In genomic region chr16:93367995-93368394, GRCm38 (mm10) we compare ENCODE assay signal across 17 mouse cellular contexts.
DNase-seq lines count a peak whose midpoint lies in the region; ATAC-seq lines count a peak whose summit lies in the region.
"Had no signal": no experiment of that assay in that cellular context is flagged by ENCODE, and none has a peak within 500 bp of the region (broad histone marks: within the 10 kb centered on the region; RNA-seq: fewer than 3 reads in every experiment).

No protein-coding gene starts in this region.

- no peak overlapping the region for H3K9ac ChIP-seq in embryonic facial prominence, embryonic 12.5 days
- H3K9ac ChIP-seq in neural tube, embryonic 13.5 days, result no peak overlapping the region
- H3K9ac ChIP-seq in neural tube, embryonic 15.5 days (replicated peaks), result no peak overlapping the region
- H3K9ac ChIP-seq in stomach, embryonic 16.5 days (ENCODE audit: low read length), result no peak overlapping the region
- H3K9ac ChIP-seq: forebrain, postnatal 0 days; hindbrain, embryonic 13.5 days; limb, embryonic 12.5 days had no signal

- H3K27me3 ChIP-seq in embryonic facial prominence, embryonic 12.5 days, result no peaks in the 10 kb centered on the region
- no peaks in the 10 kb centered on the region; the same call in 1 of the 2 replicates for H3K27me3 ChIP-seq in embryonic facial prominence, embryonic 10.5 days (replicated peaks; ENCODE audit: low read depth, poor library complexity, severe bottlenecking)
- no peaks in the 10 kb centered on the region for H3K27me3 ChIP-seq in neural tube, embryonic 13.5 days
- H3K27me3 ChIP-seq in neural tube, embryonic 15.5 days (replicated peaks), result no peaks in the 10 kb centered on the region
- no peaks in the 10 kb centered on the region for H3K27me3 ChIP-seq in stomach, embryonic 16.5 days (ENCODE audit: control insufficient read depth, insufficient read depth, low read length)
- H3K27me3 ChIP-seq in heart, embryonic 10.5 days (ENCODE audit: insufficient read depth, poor library complexity, severe bottlenecking), result peaks cover 16% of the 10 kb centered on the region; the same call in 1 of the 2 replicates

- peak overlapping the region; percentile 77; the same call in 1 of the 2 replicates for H3K27ac ChIP-seq in embryonic facial prominence, embryonic 12.5 days
- no peak overlapping the region for H3K27ac ChIP-seq in embryonic facial prominence, embryonic 10.5 days (replicated peaks)
- 0 out of 2 replicates have a peak overlapping the region, but pooled peaks have one; percentile 24 for H3K27ac ChIP-seq in neural tube, embryonic 13.5 days (replicated peaks)
- H3K27ac ChIP-seq in neural tube, embryonic 15.5 days (replicated peaks), result no peak overlapping the region
- peak overlapping the region; percentile 54; the same call in 1 of the 2 replicates for H3K27ac ChIP-seq in stomach, embryonic 16.5 days (ENCODE audit: low read length)
- H3K27ac ChIP-seq in heart, embryonic 10.5 days, result no peak overlapping the region

- peaks cover 23% of the 10 kb centered on the region for H3K4me1 ChIP-seq in embryonic facial prominence, embryonic 12.5 days
- H3K4me1 ChIP-seq in embryonic facial prominence, embryonic 10.5 days, result peaks cover 12% of the 10 kb centered on the region
- H3K4me1 ChIP-seq in neural tube, embryonic 13.5 days (replicated peaks), result peaks cover 26% of the 10 kb centered on the region
- H3K4me1 ChIP-seq in neural tube, embryonic 15.5 days, result peaks cover 8% of the 10 kb centered on the region
- peaks cover 8% of the 10 kb centered on the region; the same call in 1 of the 2 replicates for H3K4me1 ChIP-seq in stomach, embryonic 16.5 days (ENCODE audit: control insufficient read depth, insufficient read depth, low read length)
- H3K4me1 ChIP-seq in heart, embryonic 10.5 days, result peaks cover 32% of the 10 kb centered on the region

- H3K9me3 ChIP-seq in embryonic facial prominence, embryonic 12.5 days, result no peaks in the 10 kb centered on the region
- no peaks in the 10 kb centered on the region for H3K9me3 ChIP-seq in embryonic facial prominence, embryonic 10.5 days
- H3K9me3 ChIP-seq in neural tube, embryonic 13.5 days, result no peaks in the 10 kb centered on the region
- H3K9me3 ChIP-seq in neural tube, embryonic 15.5 days (replicated peaks), result no peaks in the 10 kb centered on the region
- no peaks in the 10 kb centered on the region for H3K9me3 ChIP-seq in stomach, embryonic 16.5 days (replicated peaks; ENCODE audit: control insufficient read depth, low read length)
- no peaks in the 10 kb centered on the region for H3K9me3 ChIP-seq in heart, embryonic 10.5 days
- H3K9me3 ChIP-seq: hindbrain, embryonic 13.5 days; limb, embryonic 12.5 days had no signal

- DNase-seq in embryonic facial prominence, embryonic 10.5 days (ENCODE audit: low spot score), result no peak
- peak; percentile 79 for DNase-seq in kidney, adult 9 months
- no peak for DNase-seq in heart, embryonic 10.5 days (ENCODE audit: low spot score)
- no peak for DNase-seq in spleen, postnatal 10 days (ENCODE audit: low spot score in 2 of 2)
- DNase-seq: cerebellum, postnatal 14 days; embryo, embryonic 11 days; forebrain, postnatal 0 days; heart, adult 18-20 months; lung, adult 2 months; lung, postnatal 36 days; right cerebral cortex, postnatal 4 days had no signal

- no peaks in the 10 kb centered on the region for H3K36me3 ChIP-seq in embryonic facial prominence, embryonic 12.5 days
- no peaks in the 10 kb centered on the region for H3K36me3 ChIP-seq in embryonic facial prominence, embryonic 10.5 days (replicated peaks)
- H3K36me3 ChIP-seq in neural tube, embryonic 13.5 days, result no peaks in the 10 kb centered on the region
- H3K36me3 ChIP-seq in neural tube, embryonic 15.5 days, result no peaks in the 10 kb centered on the region
- H3K36me3 ChIP-seq in stomach, embryonic 16.5 days (ENCODE audit: control insufficient read depth, insufficient read depth, low read length), result no peaks in the 10 kb centered on the region
- no peaks in the 10 kb centered on the region for H3K36me3 ChIP-seq in heart, embryonic 10.5 days
- H3K36me3 ChIP-seq: hindbrain, embryonic 13.5 days; limb, embryonic 12.5 days had no signal

- H3K4me2 ChIP-seq in embryonic facial prominence, embryonic 12.5 days (replicated peaks), result no peak overlapping the region
- no peak overlapping the region for H3K4me2 ChIP-seq in neural tube, embryonic 13.5 days
- no peak overlapping the region for H3K4me2 ChIP-seq in neural tube, embryonic 15.5 days
- H3K4me2 ChIP-seq in stomach, embryonic 16.5 days (ENCODE audit: low read depth, low read length), result no peak overlapping the region
- H3K4me2 ChIP-seq: hindbrain, embryonic 13.5 days; limb, embryonic 12.5 days had no signal

- ATAC-seq in embryonic facial prominence, embryonic 12.5 days (ENCODE audit: insufficient number of reproducible peaks, insufficient read depth, low FRiP score, low TSS enrichment), result no peak
- ATAC-seq in neural tube, embryonic 13.5 days (ENCODE audit: low read depth), result no peak
- no peak for ATAC-seq in neural tube, embryonic 15.5 days (ENCODE audit: low FRiP score)
- ATAC-seq in stomach, embryonic 16.5 days (ENCODE audit: insufficient read depth, low FRiP score), result no peak
- ATAC-seq: forebrain, postnatal 0 days had no signal

- WGBS in embryonic facial prominence, embryonic 12.5 days, result 84% methylated on average over 6 of the region's 6 CpGs
- WGBS in embryonic facial prominence, embryonic 10.5 days, result 93% methylated on average over 6 of the region's 6 CpGs
- 71% methylated on average over 6 of the region's 6 CpGs for WGBS in neural tube, embryonic 13.5 days
- 69% methylated on average over 6 of the region's 6 CpGs for WGBS in neural tube, embryonic 15.5 days
- 67% methylated on average over 6 of the region's 6 CpGs for WGBS in stomach, embryonic 16.5 days
- WGBS in heart, embryonic 10.5 days, result 81% methylated on average over 6 of the region's 6 CpGs

- H3K4me3 ChIP-seq in embryonic facial prominence, embryonic 12.5 days, result no peak overlapping the region
- no peak overlapping the region for H3K4me3 ChIP-seq in embryonic facial prominence, embryonic 10.5 days
- no peak overlapping the region for H3K4me3 ChIP-seq in neural tube, embryonic 13.5 days
- H3K4me3 ChIP-seq in neural tube, embryonic 15.5 days (replicated peaks), result no peak overlapping the region
- H3K4me3 ChIP-seq in stomach, embryonic 16.5 days (replicated peaks; ENCODE audit: low read length), result no peak overlapping the region
- no peak overlapping the region for H3K4me3 ChIP-seq in heart, embryonic 10.5 days
- H3K4me3 ChIP-seq: hindbrain, embryonic 13.5 days; limb, embryonic 12.5 days had no signal

Comparison
In these comparisons a context has a peak if more than half of its experiments do, and no peak if none do; other contexts are left out.
1. H3K27ac ChIP-seq: peak in embryonic facial prominence, embryonic 12.5 days (single experiment), neural tube, embryonic 13.5 days (single experiment) and stomach, embryonic 16.5 days (single experiment); none in embryonic facial prominence, embryonic 10.5 days (single experiment), neural tube, embryonic 15.5 days (single experiment) and heart, embryonic 10.5 days (single experiment).